Mouse (Mus musculus) cerebral cortex, adult 2 months (tissue): ENCODE results near the gene Edf1.

ENCODE experiments used
- WGBS: fragments of 180-500 bp; shearing (Covaris S2); methylation state at CpG from one replicate; pipeline ENCODE4 v1.1.7; 2018; 5-methylcytosine and 5-hydroxymethylcytosine counted together

The Edf1 gene

GRCm38 (mm10) chr2:25581901-25582301, 24.3 kb downstream of the Edf1 start:
- WGBS: 4% methylated on average over 6 of the region's 6 CpGs

- 35% methylated on average over 12 of the region's 12 CpGs for WGBS
Measured at GRCm38 (mm10) chr2:25582466-25583119, 24.9 kb downstream of the Edf1 start.

DNA sequence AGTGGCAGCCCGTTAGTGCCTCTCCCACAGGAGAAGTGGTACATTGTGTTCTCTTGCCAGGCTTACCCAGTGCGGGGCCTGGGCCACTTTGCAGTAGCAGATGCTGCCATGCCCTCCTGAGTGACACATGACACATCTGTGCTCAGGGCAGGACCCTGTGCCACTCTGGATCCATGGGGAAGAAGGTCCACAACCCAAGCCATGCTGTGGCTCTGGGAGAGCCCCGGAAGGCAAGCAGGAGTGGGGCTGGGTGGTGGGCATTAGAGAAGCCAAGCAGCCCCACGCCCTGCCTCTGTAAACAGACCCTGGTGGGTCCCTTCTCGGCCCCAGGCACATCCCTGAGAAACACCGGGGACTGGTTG, 25.5 kb downstream of the Edf1 start:
- WGBS: 58% methylated on average over 6 of the region's 6 CpGs

DNA sequence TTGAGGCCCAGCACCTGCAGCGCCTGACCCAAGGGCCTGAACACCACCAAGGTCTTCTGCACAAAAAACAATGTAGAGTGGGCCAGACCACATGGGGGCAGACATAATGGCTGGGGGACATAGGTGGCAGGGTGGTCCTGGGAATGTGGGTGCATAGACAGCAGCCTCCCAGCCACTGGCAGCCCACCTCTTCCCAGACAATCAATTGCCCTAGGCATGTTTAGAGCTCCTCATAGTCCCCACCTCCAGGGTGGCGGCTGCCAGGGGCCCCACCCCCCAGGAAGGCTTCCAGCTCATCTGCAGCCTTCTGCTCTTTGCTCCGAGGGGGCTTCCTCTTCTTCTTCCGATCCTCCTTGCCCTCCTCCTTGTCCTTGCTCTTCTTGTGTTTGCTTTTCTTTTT, 25.9 kb downstream of the Edf1 start:
- WGBS: 50% methylated on average over 4 of the region's 4 CpGs

- whole genome bisulfite sequencing: 84% methylated on average over 3 of the region's 3 CpGs
Measured at GRCm38 (mm10) chr2:25584152-25584551, 26.5 kb downstream of the Edf1 start.

DNA sequence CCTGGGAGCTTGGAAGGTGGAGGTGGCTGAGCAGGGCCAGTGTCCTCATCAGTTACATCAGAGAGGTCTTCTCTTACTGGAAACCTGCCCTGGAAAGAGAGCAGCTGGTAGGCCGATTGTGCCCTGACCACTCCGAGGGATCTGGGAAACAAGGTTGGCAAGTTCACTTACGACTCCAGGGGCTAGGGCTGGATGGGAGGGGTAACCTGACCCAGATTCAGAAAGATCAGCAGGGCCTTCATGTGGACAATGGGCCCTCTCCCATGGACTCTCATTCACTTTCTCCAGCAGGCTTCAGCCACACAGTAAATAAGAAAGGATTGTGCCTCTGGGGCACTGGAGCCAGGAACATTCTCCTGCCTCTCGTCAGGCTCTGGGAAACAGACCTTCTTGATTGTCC, 27.2 kb downstream of the Edf1 start:
- WGBS: 59% methylated on average over 4 of the region's 4 CpGs

GRCm38 (mm10) chr2:25585601-25586000, 28.0 kb downstream of the Edf1 start:
- WGBS: 52% methylated on average over 3 of the region's 3 CpGs

DNA sequence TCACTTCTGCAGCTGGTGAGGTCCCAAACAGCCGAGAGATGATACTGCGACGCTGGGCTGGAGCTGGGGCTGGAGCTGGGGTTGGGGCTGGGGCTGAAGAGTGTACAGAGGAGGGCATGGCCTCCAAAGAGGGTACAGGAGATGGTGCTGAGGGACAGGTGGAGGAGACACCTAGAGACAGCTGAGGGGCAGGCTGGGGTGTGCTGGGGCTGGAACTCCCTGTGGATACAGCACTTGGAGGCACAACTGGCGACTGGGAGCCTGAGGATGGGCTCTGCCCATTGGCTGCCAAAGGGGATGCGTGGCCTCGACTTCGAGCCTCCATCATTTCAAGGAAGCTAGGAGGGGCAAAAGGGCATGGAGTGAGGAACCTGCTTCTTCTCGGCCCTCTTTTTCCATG, 29.6 kb downstream of the Edf1 start:
- WGBS: 92% methylated on average over 8 of the region's 8 CpGs

GRCm38 (mm10) chr2:25588227-25588907, 30.7 kb downstream of the Edf1 start:
- WGBS: 83% methylated on average over 8 of the region's 8 CpGs

GRCm38 (mm10) chr2:25591863-25592262, 34.2 kb downstream of the Edf1 start:
- WGBS: 65% methylated on average over 2 of the region's 2 CpGs

- 93% methylated on average over 5 of the region's 5 CpGs for WGBS
Measured at GRCm38 (mm10) chr2:25596765-25597510, 39.3 kb downstream of the Edf1 start.

DNA sequence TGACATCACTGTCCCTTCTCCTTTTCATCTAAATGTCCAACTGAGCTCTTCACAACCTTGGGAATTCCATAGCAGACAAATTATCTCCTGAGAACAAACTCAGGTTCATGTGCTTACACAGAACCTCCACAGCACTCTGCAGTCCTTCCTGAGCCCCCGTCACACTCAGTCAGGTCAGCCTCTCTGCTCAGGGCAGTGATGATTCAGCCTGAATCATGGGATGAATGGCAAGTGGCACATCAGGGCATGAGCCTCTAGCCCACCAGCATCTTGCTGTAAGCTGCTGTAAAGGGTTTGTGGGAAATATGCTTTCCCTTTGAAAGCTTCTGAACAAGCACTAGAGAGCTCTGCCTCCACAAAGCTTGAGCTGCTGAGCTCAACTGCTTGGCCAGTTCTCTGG, 41.1 kb downstream of the Edf1 start:
- WGBS: 77% methylated on average over 1 of the region's 1 CpGs

DNA sequence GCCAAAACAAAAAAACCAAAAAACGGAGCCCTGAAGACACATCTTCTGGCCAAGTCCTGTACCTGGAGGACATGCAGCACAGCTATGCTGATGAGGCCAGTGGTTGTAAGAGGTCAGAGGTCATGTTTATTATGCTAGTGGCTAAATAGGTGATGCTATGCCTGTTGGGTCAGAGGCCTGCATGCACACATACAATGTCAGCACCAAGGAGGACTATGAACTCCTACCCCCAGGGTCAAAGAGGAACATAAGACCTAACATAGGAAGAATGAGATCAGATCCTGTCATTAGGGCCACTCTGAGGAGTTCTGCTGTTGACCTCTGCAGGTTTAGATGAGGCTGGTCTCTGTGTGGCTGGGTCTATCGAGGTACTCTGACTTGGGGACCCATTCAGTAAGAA, 42.4 kb downstream of the Edf1 start:
- WGBS: 74% methylated on average over 2 of the region's 2 CpGs

GRCm38 (mm10) chr2:25602526-25602925, 44.9 kb downstream of the Edf1 start:
- WGBS: 84% methylated on average over 5 of the region's 5 CpGs

DNA sequence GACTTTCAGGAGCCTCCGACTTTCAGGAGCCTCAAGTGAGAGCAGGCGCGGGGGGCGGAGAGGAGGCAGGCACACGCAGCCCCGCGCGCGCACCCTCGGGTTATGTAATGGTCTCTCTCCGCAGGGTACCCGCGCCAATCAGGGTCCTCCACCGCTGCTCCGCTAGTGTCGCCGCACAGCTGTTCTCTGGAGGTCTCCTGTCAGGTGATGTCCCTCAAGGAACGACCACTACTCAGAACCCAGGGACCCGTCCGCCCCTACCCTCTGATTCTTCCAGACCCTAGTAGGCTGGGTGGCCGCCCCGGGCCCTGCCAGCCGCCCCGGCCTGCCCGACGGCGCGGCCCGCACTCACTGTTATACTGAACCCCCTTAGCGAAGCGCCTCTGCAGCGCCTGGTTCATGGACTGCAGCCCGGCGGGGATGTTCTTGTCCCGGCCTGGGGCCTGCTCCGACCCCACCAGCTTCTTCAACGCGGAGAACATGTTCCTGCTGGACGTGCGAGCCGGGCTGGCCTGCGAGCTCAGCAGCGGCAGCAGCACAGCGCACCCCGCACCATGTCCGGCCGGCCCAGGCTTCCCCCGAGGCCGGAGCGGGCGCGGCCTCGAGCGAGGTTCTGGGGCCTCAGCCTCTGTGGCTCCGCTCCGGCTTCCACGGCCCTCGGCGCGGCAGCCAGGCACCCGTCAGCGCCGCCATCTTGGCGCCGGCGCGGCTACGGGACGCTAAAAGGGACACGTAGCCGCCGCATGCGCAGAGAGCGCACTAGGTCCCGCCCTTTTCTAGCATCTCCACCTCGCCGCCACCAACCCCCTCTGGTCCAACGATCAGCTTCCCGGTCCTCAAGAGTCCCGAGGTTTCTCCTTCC, 50.3 kb downstream of the Edf1 start, which contains the start of gene Rabl6:
Gene Rabl6 (minus strand): TSS at position 761 of the 862 bp plus-strand sequence.
- WGBS: under 1% methylated on average over 80 of the region's 80 CpGs

DNA sequence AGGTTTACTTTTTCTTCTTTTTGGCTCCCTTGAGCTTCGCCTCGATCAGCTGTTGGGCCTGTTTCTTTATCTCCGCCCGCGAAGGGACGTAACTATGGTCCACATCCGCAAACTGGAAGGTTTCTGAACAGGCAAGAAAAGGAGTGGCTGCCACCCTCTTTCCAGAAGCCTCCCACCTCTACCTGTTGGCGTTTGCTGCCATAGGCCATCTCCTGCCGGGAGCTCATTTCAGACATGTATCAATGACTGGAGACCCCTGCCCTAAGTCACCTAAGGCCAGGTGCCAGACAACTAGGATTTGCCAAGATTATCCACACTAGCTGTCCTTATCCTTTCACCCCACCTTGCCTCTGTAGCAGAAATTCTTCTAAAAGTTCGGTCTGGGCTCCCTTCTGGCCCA, 51.0 kb downstream of the Edf1 start:
- 56% methylated on average over 10 of the region's 10 CpGs for WGBS
